Mouse (Mus musculus) macrophage (primary cell): ENCODE measurements at regions not wholly inside any gene's neighbourhood (a gene's known extent, or its start where the extent isn't known, plus 50 kb on each side); places are given as distances from the start of the nearest gene placed in this dataset.
"Not testable (repeated sequence)": the region's sequence is repeated elsewhere in the genome, so short reads cannot be mapped to it uniquely, and the experiment has no call there.

Source experiments
- H3K27ac ChIP-seq: fragments of 350-480 bp; formaldehyde crosslinking; 2 replicates; pipeline ENCODE4 v1.9.0; 2021
- H3K36me3 ChIP-seq: fragments of 350-480 bp; formaldehyde crosslinking; 2 replicates; pipeline ENCODE4 v1.9.0; 2021; ENCODE audit errors: inconsistent target
- H3K4me3 ChIP-seq: fragments of 350-480 bp; formaldehyde crosslinking; 2 replicates; pipeline ENCODE4 v1.9.0; 2021; ENCODE audit errors: inconsistent target
- H3K79me2 ChIP-seq: fragments of 350-480 bp; formaldehyde crosslinking; 2 replicates; pipeline ENCODE4 v1.9.0; 2021; ENCODE audit errors: inconsistent target
- WGBS: methylation state at CpG from one replicate; pipeline ENCODE4 v1.1.7; 2026; ENCODE audit warnings: inconsistent platforms; ENCODE audit not compliant: missing documents; 5-methylcytosine and 5-hydroxymethylcytosine counted together

- H3K4me3 ChIP-seq = no peak overlapping the region
- H3K36me3 ChIP-seq = no peaks in the 10 kb centered on the region
- H3K27ac ChIP-seq = no peak overlapping the region
- WGBS = 82% methylated on average over 1 of the region's 1 CpGs
- H3K79me2 ChIP-seq = no peaks in the 10 kb centered on the region
These were observed 125.3 kb upstream of the Supt20 start for GRCm38 (mm10) chr3:54567329-54567728.

GRCm38 (mm10) chr3:54568096-54568495 lies 124.5 kb upstream of the Supt20 start:
- no peaks in the 10 kb centered on the region for H3K36me3 ChIP-seq
- H3K79me2 ChIP-seq = no peaks in the 10 kb centered on the region
- no peak overlapping the region for H3K4me3 ChIP-seq
- H3K27ac ChIP-seq = no peak overlapping the region
- WGBS = 90% methylated on average over 5 of the region's 5 CpGs

GRCm38 (mm10) chr3:54570501-54570900 lies 122.1 kb upstream of the Supt20 start:
- 88% methylated on average over 8 of the region's 8 CpGs for WGBS
- Histone ChIP-seq H3K79me2 (no peaks in the 10 kb centered on the region), H3K27ac (no peak overlapping the region)

GRCm38 (mm10) chr3:54577851-54578250 lies 114.8 kb upstream of the Supt20 start:
- 95% methylated on average over 5 of the region's 5 CpGs for WGBS
- no peaks in the 10 kb centered on the region for H3K36me3 ChIP-seq

More at GRCm38 (mm10) chr3:54570501-54570900, 122.1 kb upstream of the Supt20 start:
- H3K4me3 ChIP-seq = no peak overlapping the region
- H3K36me3 ChIP-seq = no peaks in the 10 kb centered on the region

GRCm38 (mm10) chr3:54579425-54579824 lies 113.2 kb upstream of the Supt20 start:
- Histone ChIP-seq H3K4me3 (no peak overlapping the region), H3K27ac (no peak overlapping the region), H3K79me2 (no peaks in the 10 kb centered on the region), H3K36me3 (no peaks in the 10 kb centered on the region)
- 96% methylated on average over 2 of the region's 2 CpGs for WGBS

More at GRCm38 (mm10) chr3:54577851-54578250, 114.8 kb upstream of the Supt20 start:
- Histone ChIP-seq H3K4me3 (no peak overlapping the region), H3K27ac (no peak overlapping the region), H3K79me2 (no peaks in the 10 kb centered on the region)

- 88% methylated on average over 6 of the region's 6 CpGs for WGBS
- Histone ChIP-seq H3K4me3 (no peak overlapping the region), H3K27ac (no peak overlapping the region), H3K36me3 (no peaks in the 10 kb centered on the region), H3K79me2 (no peaks in the 10 kb centered on the region)
These were observed 112.3 kb upstream of the Supt20 start for GRCm38 (mm10) chr3:54580339-54580738.

- H3K79me2 ChIP-seq, H3K27ac ChIP-seq, H3K4me3 ChIP-seq, H3K36me3 ChIP-seq: not testable (repeated sequence)
- 97% methylated on average over 9 of the region's 10 CpGs for WGBS
These were observed 106.8 kb upstream of the Supt20 start for GRCm38 (mm10) chr3:54585781-54586180.

GRCm38 (mm10) chr3:54587127-54587995 lies 105.2 kb upstream of the Supt20 start:
- no peak overlapping the region for H3K27ac ChIP-seq

GRCm38 (mm10) chr3:54588198-54588597 lies 104.4 kb upstream of the Supt20 start:
- H3K27ac ChIP-seq = no peak overlapping the region
- WGBS = 53% methylated on average over 5 of the region's 5 CpGs
- no peaks in the 10 kb centered on the region for H3K36me3 ChIP-seq
- H3K79me2 ChIP-seq = no peaks in the 10 kb centered on the region
- no peak overlapping the region for H3K4me3 ChIP-seq

More at GRCm38 (mm10) chr3:54587127-54587995, 105.2 kb upstream of the Supt20 start:
- Histone ChIP-seq H3K79me2 (no peaks in the 10 kb centered on the region), H3K36me3 (no peaks in the 10 kb centered on the region), H3K4me3 (no peak overlapping the region)
- WGBS = 86% methylated on average over 21 of the region's 21 CpGs

GRCm38 (mm10) chr3:54589976-54590375 lies 102.6 kb upstream of the Supt20 start:
- no peak overlapping the region for H3K4me3 ChIP-seq
- no peak overlapping the region for H3K27ac ChIP-seq
- H3K79me2 ChIP-seq = no peaks in the 10 kb centered on the region
- 14% methylated on average over 9 of the region's 9 CpGs for WGBS
- H3K36me3 ChIP-seq = no peaks in the 10 kb centered on the region

GRCm38 (mm10) chr3:54591160-54591559 lies 101.4 kb upstream of the Supt20 start:
- no peak overlapping the region for H3K4me3 ChIP-seq
- H3K27ac ChIP-seq = no peak overlapping the region
- 92% methylated on average over 3 of the region's 3 CpGs for WGBS
- no peaks in the 10 kb centered on the region for H3K79me2 ChIP-seq
- H3K36me3 ChIP-seq = no peaks in the 10 kb centered on the region

- Histone ChIP-seq H3K27ac (no peak overlapping the region), H3K36me3 (no peaks in the 10 kb centered on the region), H3K4me3 (no peak overlapping the region), H3K79me2 (no peaks in the 10 kb centered on the region)
- 66% methylated on average over 2 of the region's 2 CpGs for WGBS
These were observed 100.5 kb upstream of the Supt20 start for GRCm38 (mm10) chr3:54592064-54592463.

- 10% methylated on average over 14 of the region's 14 CpGs for WGBS
- no peak overlapping the region for H3K27ac ChIP-seq
- no peaks in the 10 kb centered on the region for H3K36me3 ChIP-seq
- H3K4me3 ChIP-seq = no peak overlapping the region
- H3K79me2 ChIP-seq = no peaks in the 10 kb centered on the region
These were observed 99.8 kb upstream of the Supt20 start for GRCm38 (mm10) chr3:54592655-54593428.

- Histone ChIP-seq H3K27ac (no peak overlapping the region), H3K4me3 (no peak overlapping the region), H3K36me3 (no peaks in the 10 kb centered on the region), H3K79me2 (no peaks in the 10 kb centered on the region)
- 89% methylated on average over 2 of the region's 3 CpGs for WGBS
These were observed 97.4 kb upstream of the Supt20 start for GRCm38 (mm10) chr3:54595193-54595592.
